Mouse (Mus musculus) intestine, postnatal 0 days (tissue): ENCODE data around the gene Rapgef5. TPM values are rescaled to one million over a fixed set of nuclear protein-coding genes. Genes with fewer than 3 reads are reported as not detected.
A peak's percentile ranks its signal among the peaks of the same experiment; 100 is the strongest.

Experiments used
- ATAC-seq: fragments of 200-750 bp; cut with Nextera tagmentation; 2 replicates; pipeline ENCODE4 v1.8.0; 2017; ENCODE audit warnings: mild to moderate bottlenecking, moderate TSS enrichment, moderate library complexity
- H3K27ac ChIP-seq: fragments of 300-500 bp; sonication (generic); 2 replicates; pipeline ENCODE4 v1.5.1; 2014; ENCODE audit warnings: mild to moderate bottlenecking, low read depth, low read length, moderate library complexity
- H3K27me3 ChIP-seq: fragments of 300-500 bp; sonication (generic); replicated peaks from 2 replicates; pipeline ENCODE4 v1.6.1; 2014; ENCODE audit warnings: low read length, mixed read lengths; ENCODE audit not compliant: control insufficient read depth, insufficient read depth
- H3K36me3 ChIP-seq: fragments of 300-500 bp; sonication (generic); 2 replicates; pipeline ENCODE4 v1.6.1; 2014; ENCODE audit warnings: mild to moderate bottlenecking, moderate library complexity; ENCODE audit not compliant: control insufficient read depth, insufficient read depth
- H3K4me1 ChIP-seq: fragments of 300-500 bp; sonication (generic); replicated peaks from 2 replicates; pipeline ENCODE4 v1.6.1; 2014; ENCODE audit warnings: antibody characterized with exemption, low read length, mixed read lengths; ENCODE audit not compliant: control insufficient read depth, insufficient read depth
- H3K4me2 ChIP-seq: fragments of 300-500 bp; sonication (generic); replicated peaks from 2 replicates; pipeline ENCODE4 v1.6.1; 2014; ENCODE audit warnings: low read depth, mild to moderate bottlenecking, moderate library complexity
- H3K4me3 ChIP-seq: fragments of 300-500 bp; sonication (generic); 2 replicates; pipeline ENCODE4 v1.5.1; 2014; ENCODE audit warnings: low read depth, low read length
- H3K9ac ChIP-seq: fragments of 300-500 bp; sonication (generic); 2 replicates; pipeline ENCODE4 v1.6.1; 2014; ENCODE audit warnings: mild to moderate bottlenecking, low read depth, low read length
- H3K9me3 ChIP-seq: fragments of 300-500 bp; sonication (generic); 2 replicates; pipeline ENCODE4 v1.6.1; 2016; ENCODE audit warnings: mixed run types; ENCODE audit not compliant: control insufficient read depth
- CTCF ChIP-seq: sonication (generic); IDR thresholded peaks from 2 replicates; pipeline ENCODE4 v1.5.1; 2016; ENCODE audit warnings: low read depth, mild to moderate bottlenecking, control low read depth, antibody characterized with exemption, moderate library complexity
- WGBS: fragments of 180-500 bp; shearing (Covaris S2); extraction: QIAGEN DNeasy Blood & Tissue Kit; methylation state at CpG from one replicate; pipeline ENCODE4 v1.1.7; 2014; 5-methylcytosine and 5-hydroxymethylcytosine counted together
- polyA plus RNA-seq: library from polyadenylated mRNA; unstranded; fragments of >200 nt; fragmentation: Nextera tagmentation; extraction: Ambion mirVana; gene quantifications from 2 replicates; pipeline ENCODE4 v1.2.1, GENCODE M21; 2015

Gene Rapgef5
- polyA plus RNA-seq, 1 experiment from 2014 or later: 3.7 TPM

DNA sequence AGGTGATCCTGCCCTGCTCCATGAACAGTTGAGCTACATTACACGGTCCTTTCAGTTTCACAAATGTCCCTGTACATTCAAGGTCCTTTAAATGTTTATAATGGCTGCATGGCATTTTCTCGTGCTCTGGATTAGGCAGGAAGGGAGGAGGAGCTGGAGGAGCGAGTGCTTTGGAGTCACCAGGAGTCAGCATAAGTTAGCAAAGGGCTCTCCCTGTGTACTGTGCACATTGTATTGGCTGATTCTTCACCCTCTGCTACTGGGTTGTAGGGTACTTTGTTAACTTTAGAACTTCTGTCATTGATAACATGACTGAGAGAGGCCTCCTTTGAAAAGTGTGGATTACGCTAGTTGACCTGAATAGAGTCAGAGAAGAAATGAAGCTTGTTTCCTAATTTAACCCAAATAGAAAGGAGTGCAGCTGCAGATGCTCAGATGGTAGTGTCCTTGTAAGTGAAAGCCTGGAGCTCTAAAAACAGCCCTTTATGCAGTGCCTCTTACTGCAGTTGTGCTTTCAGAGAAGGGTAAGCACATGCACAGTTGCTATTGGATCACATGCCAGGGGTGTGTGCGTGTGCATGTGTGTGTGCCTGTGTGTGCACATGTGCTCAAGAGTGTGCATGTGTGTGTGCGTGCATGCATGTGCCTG lies 45.3 kb downstream of the Rapgef5 start:
- no peaks in the 10 kb centered on the region for H3K27me3 ChIP-seq
- H3K4me3 ChIP-seq: no peak overlapping the region
- no peak overlapping the region for H3K9ac ChIP-seq
- H3K4me1 ChIP-seq: no peaks in the 10 kb centered on the region
- WGBS: 60% methylated on average over 6 of the region's 6 CpGs
- no peak for TF ChIP-seq CTCF
- H3K36me3 ChIP-seq: no peaks in the 10 kb centered on the region
- peak overlapping the region; percentile 24; the same call in 1 of the 2 replicates for H3K4me2 ChIP-seq
- H3K9me3 ChIP-seq: no peaks in the 10 kb centered on the region
- peak; percentile 78 for ATAC-seq
- no peak overlapping the region for H3K27ac ChIP-seq

DNA sequence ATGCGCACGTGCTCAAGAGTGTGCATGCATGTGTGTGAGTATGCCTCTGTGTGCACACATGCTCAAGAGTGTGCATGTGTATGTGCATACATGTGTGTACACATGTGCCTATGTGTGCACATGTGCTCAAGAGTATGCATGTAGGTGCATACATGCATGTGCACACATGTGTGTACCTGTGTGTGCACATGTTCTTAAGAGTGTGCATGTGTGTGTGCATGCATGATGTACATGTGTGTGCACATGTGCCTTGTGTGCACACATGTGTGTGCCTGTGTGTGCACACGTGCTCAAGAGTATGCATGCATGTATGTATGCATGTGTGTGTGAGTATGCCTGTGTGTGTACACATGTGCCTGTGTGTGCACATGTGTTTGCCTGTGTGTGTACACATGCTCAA lies 45.8 kb downstream of the Rapgef5 start:
- no peak overlapping the region for H3K4me3 ChIP-seq
- no peak overlapping the region for H3K4me2 ChIP-seq
- no peaks in the 10 kb centered on the region for H3K27me3 ChIP-seq
- no peak for TF ChIP-seq CTCF
- WGBS: 97% methylated on average over 3 of the region's 3 CpGs
- H3K9me3 ChIP-seq: no peaks in the 10 kb centered on the region
- H3K36me3 ChIP-seq: no peaks in the 10 kb centered on the region
- no peak overlapping the region for H3K9ac ChIP-seq
- ATAC-seq: 0 out of 2 replicates have a peak, but pooled peaks have one; percentile 7
- no peak overlapping the region for H3K27ac ChIP-seq
- no peaks in the 10 kb centered on the region for H3K4me1 ChIP-seq

DNA sequence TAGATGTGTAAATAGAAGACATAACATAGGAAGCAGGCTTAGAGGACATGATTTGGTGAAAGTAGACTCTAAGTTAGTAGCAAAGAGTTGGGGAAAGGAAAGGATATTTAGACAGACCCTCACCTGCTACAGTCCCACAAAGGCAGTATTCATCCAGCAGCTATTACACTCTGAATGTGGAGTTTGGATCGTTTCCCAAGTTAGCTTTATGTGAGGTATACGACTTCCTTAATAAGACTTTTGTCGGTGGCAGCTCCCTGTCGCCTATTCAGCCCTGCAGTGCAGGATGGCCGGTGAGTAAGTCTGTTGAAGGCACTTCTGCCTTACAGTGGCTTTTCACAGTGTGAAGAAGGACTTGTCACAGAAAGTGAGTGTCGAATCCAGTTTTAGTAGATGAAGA lies 47.6 kb downstream of the Rapgef5 start:
- Histone ChIP-seq H3K4me1 (no peaks in the 10 kb centered on the region), H3K36me3 (no peaks in the 10 kb centered on the region), H3K9ac (no peak overlapping the region), H3K9me3 (no peaks in the 10 kb centered on the region), H3K4me2 (no peak overlapping the region), H3K4me3 (no peak overlapping the region), H3K27ac (no peak overlapping the region), H3K27me3 (no peaks in the 10 kb centered on the region)
- TF ChIP-seq CTCF: no peak
- 52% methylated on average over 6 of the region's 6 CpGs for WGBS
- ATAC-seq: no peak

DNA sequence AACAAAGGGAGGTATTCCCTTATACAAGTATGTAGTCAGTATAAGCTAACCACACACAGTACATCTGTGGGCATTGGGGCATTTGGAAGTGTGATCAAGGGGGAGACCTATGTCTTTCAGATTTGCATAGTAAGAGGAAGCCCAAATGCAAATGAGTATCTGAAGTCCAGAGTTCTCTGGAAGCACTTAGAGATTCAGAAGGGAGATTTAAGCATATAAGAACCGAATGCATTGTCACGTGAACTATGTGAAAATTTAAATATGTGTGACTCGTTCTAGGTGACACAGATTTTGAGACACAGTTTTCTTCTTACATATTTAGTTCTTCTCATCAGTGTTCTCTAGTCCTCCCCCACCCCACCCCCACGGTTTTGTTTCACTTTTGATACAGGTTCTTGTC lies 50.0 kb downstream of the Rapgef5 start:
- no peak overlapping the region for H3K4me2 ChIP-seq
- 74% methylated on average over 4 of the region's 4 CpGs for WGBS
- no peak overlapping the region for H3K4me3 ChIP-seq
- no peaks in the 10 kb centered on the region for H3K36me3 ChIP-seq
- TF ChIP-seq CTCF: no peak
- no peak for ATAC-seq
- H3K4me1 ChIP-seq: no peaks in the 10 kb centered on the region
- H3K9ac ChIP-seq: no peak overlapping the region
- H3K27ac ChIP-seq: no peak overlapping the region
- H3K9me3 ChIP-seq: no peaks in the 10 kb centered on the region
- no peaks in the 10 kb centered on the region for H3K27me3 ChIP-seq

DNA sequence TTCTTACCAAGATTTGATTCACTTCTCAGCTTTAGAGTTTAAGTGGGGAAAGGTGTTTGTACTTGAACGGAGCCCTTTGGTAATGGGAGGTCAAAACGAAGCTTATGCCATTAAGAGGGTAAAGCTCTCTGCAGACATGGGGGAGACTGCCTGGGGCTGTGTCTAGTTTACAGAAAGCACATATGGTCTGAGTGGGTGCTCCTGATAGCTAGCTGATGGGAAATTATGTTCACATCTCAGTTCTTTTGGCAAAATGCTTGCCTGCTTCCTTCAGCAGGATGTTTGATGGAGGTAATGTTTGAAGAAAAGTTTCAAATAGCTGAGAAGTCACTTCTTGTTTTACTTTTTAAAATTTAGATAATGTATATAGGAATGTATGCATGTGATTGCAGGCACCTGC lies 53.4 kb downstream of the Rapgef5 start:
- ATAC-seq: no peak
- Histone ChIP-seq H3K4me3 (no peak overlapping the region), H3K36me3 (no peaks in the 10 kb centered on the region), H3K9ac (no peak overlapping the region), H3K27ac (no peak overlapping the region), H3K27me3 (no peaks in the 10 kb centered on the region), H3K4me1 (no peaks in the 10 kb centered on the region), H3K9me3 (no peaks in the 10 kb centered on the region), H3K4me2 (no peak overlapping the region)
- WGBS: 71% methylated on average over 2 of the region's 2 CpGs
- TF ChIP-seq CTCF: no peak

DNA sequence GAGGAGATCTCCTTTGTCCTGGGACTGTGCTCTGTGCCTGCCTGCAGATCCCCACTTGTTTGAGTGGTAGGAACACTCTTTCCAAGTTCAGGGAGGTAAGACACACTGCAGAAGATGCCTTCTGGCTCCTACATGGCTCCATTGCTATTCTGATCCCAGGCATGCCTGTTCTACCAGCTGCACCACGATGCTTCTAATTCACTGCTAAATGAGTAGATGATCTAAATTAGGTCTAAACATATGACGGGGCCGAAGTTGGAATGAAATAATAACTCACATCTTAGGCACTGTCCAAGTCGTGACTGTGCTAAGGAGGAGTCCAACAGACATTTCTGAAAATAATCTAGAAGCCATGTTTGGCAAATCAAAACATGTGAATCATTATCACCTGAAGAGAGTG lies 68.0 kb downstream of the Rapgef5 start:
- 0 out of 2 replicates have a peak, but pooled peaks cover 3% of the 10 kb centered on the region for H3K36me3 ChIP-seq
- TF ChIP-seq CTCF: no peak
- ATAC-seq: no peak
- no peak overlapping the region for H3K9ac ChIP-seq
- no peaks in the 10 kb centered on the region for H3K27me3 ChIP-seq
- H3K4me2 ChIP-seq: no peak overlapping the region
- no peak overlapping the region for H3K4me3 ChIP-seq
- 84% methylated on average over 4 of the region's 4 CpGs for WGBS
- no peak overlapping the region for H3K27ac ChIP-seq
- no peaks in the 10 kb centered on the region for H3K9me3 ChIP-seq
- H3K4me1 ChIP-seq: no peaks in the 10 kb centered on the region
